Mouse (Mus musculus) liver, embryonic 14.5 days (tissue): ENCODE data around the gene Gm7544.

Source experiments
- CTCF ChIP-seq: IDR thresholded peaks from 2 replicates; pipeline ENCODE4 v1.5.1; 2016; ENCODE audit warnings: antibody characterized with exemption, low read depth, control low read depth
- EP300 ChIP-seq: IDR thresholded peaks from 2 replicates; pipeline ENCODE4 v1.6.1; 2016; ENCODE audit warnings: antibody characterized with exemption, low read depth

GRCm38 (mm10) chr1:82905886-82906285 lies 49.9 kb downstream of the Gm7544 start:
- TF ChIP-seq EP300: no peak
- TF ChIP-seq CTCF: no peak
